Mouse (Mus musculus): ENCODE measurements around the gene H2-Ab1. TPM values are rescaled to one million over a fixed set of nuclear protein-coding genes. Genes with fewer than 3 reads are reported as not detected.
A peak's percentile ranks its signal among the peaks of the same experiment; 100 is the strongest.

H2-Ab1 gene
- polyA plus RNA-seq, 1 experiment from 2014 or later, result 4.5 TPM

- Histone ChIP-seq H3K9me3 (ENCODE audit: control insufficient read depth, low read length) (no peaks in the 10 kb centered on the region), H3K9ac (ENCODE audit: low read length) (peak overlapping the region; percentile 42; the same call in 1 of the 2 replicates), H3K27me3 (ENCODE audit: control insufficient read depth, insufficient read depth, low read length) (peaks cover 7% of the 10 kb centered on the region), H3K27ac (ENCODE audit: low read depth, low read length) (no peak overlapping the region), H3K36me3 (ENCODE audit: control insufficient read depth, insufficient read depth, low read length) (no peaks in the 10 kb centered on the region), H3K4me3 (ENCODE audit: low read depth, low read length) (peak overlapping the region; percentile 39), H3K4me2 (ENCODE audit: low read depth) (peak overlapping the region; percentile 86), H3K4me1 (ENCODE audit: control insufficient read depth, insufficient read depth, low read length) (peaks cover 4% of the 10 kb centered on the region)
- DNase-seq (ENCODE audit: low spot score) (peak; percentile 76), ATAC-seq (ENCODE audit: insufficient read depth, low FRiP score, low TSS enrichment) (peak; percentile 80)
- under 1% methylated on average over 8 of the region's 8 CpGs for WGBS
Measured at GRCm38 (mm10) chr17:34263068-34263467, 5.6 kb downstream of the H2-Ab1 start.

GRCm38 (mm10) chr17:34263811-34264371, 6.4 kb downstream of the H2-Ab1 start:
- peaks cover 7% of the 10 kb centered on the region for H3K27me3 ChIP-seq (ENCODE audit: control insufficient read depth, insufficient read depth, low read length)
- no peaks in the 10 kb centered on the region for H3K36me3 ChIP-seq (ENCODE audit: control insufficient read depth, insufficient read depth, low read length)
- H3K9ac ChIP-seq (ENCODE audit: low read length), result no peak overlapping the region

GRCm38 (mm10) chr17:34264452-34265351, 7.2 kb downstream of the H2-Ab1 start:
- Histone ChIP-seq H3K36me3 (ENCODE audit: control insufficient read depth, insufficient read depth, low read length) (no peaks in the 10 kb centered on the region), H3K4me1 (ENCODE audit: control insufficient read depth, insufficient read depth, low read length) (peaks cover 4% of the 10 kb centered on the region), H3K27me3 (ENCODE audit: control insufficient read depth, insufficient read depth, low read length) (peaks cover 7% of the 10 kb centered on the region), H3K4me2 (ENCODE audit: low read depth) (peak overlapping the region; percentile 86), H3K9ac (ENCODE audit: low read length) (peak overlapping the region; percentile 40), H3K9me3 (ENCODE audit: control insufficient read depth, low read length) (no peaks in the 10 kb centered on the region), H3K27ac (ENCODE audit: low read depth, low read length) (no peak overlapping the region), H3K4me3 (ENCODE audit: low read depth, low read length) (peak overlapping the region; percentile 42)
- WGBS, result under 1% methylated on average over 91 of the region's 93 CpGs
- DNase-seq (ENCODE audit: low spot score), result peak; percentile 58
- no peak for ATAC-seq (ENCODE audit: insufficient read depth, low FRiP score, low TSS enrichment)

More at GRCm38 (mm10) chr17:34263811-34264371, 6.4 kb downstream of the H2-Ab1 start:
- H3K27ac ChIP-seq (ENCODE audit: low read depth, low read length), result no peak overlapping the region
- 3% methylated on average over 14 of the region's 14 CpGs for WGBS
- ATAC-seq (ENCODE audit: insufficient read depth, low FRiP score, low TSS enrichment), result no peak
- DNase-seq (ENCODE audit: low spot score), result peak; percentile 62
- peak overlapping the region; percentile 42 for H3K4me3 ChIP-seq (ENCODE audit: low read depth, low read length)
- peaks cover 4% of the 10 kb centered on the region for H3K4me1 ChIP-seq (ENCODE audit: control insufficient read depth, insufficient read depth, low read length)
- H3K4me2 ChIP-seq (ENCODE audit: low read depth), result peak overlapping the region; percentile 86
- H3K9me3 ChIP-seq (ENCODE audit: control insufficient read depth, low read length), result no peaks in the 10 kb centered on the region

GRCm38 (mm10) chr17:34268262-34268661, 10.8 kb downstream of the H2-Ab1 start:
- ATAC-seq (ENCODE audit: insufficient read depth, low FRiP score, low TSS enrichment) (no peak), DNase-seq (ENCODE audit: low spot score) (no peak)
- H3K9me3 ChIP-seq (ENCODE audit: control insufficient read depth, low read length), result no peaks in the 10 kb centered on the region
- no peaks in the 10 kb centered on the region for H3K36me3 ChIP-seq (ENCODE audit: control insufficient read depth, insufficient read depth, low read length)
- no peak overlapping the region for H3K4me2 ChIP-seq (ENCODE audit: low read depth)
- H3K27me3 ChIP-seq (ENCODE audit: control insufficient read depth, insufficient read depth, low read length), result peaks cover 7% of the 10 kb centered on the region
- no peak overlapping the region for H3K4me3 ChIP-seq (ENCODE audit: low read depth, low read length)
- peaks cover 4% of the 10 kb centered on the region for H3K4me1 ChIP-seq (ENCODE audit: control insufficient read depth, insufficient read depth, low read length)
- H3K27ac ChIP-seq (ENCODE audit: low read depth, low read length), result no peak overlapping the region
- H3K9ac ChIP-seq (ENCODE audit: low read length), result no peak overlapping the region
- 82% methylated on average over 2 of the region's 2 CpGs for whole genome bisulfite sequencing

- no peak overlapping the region for H3K9ac ChIP-seq (ENCODE audit: low read length)
- peaks cover 7% of the 10 kb centered on the region for H3K27me3 ChIP-seq (ENCODE audit: control insufficient read depth, insufficient read depth, low read length)
- H3K4me3 ChIP-seq (ENCODE audit: low read depth, low read length), result no peak overlapping the region
- WGBS, result 86% methylated on average over 2 of the region's 2 CpGs
- H3K9me3 ChIP-seq (ENCODE audit: control insufficient read depth, low read length), result no peaks in the 10 kb centered on the region
- H3K4me2 ChIP-seq (ENCODE audit: low read depth), result no peak overlapping the region
- ATAC-seq (ENCODE audit: insufficient read depth, low FRiP score, low TSS enrichment) (no peak), DNase-seq (ENCODE audit: low spot score) (no peak)
- H3K36me3 ChIP-seq (ENCODE audit: control insufficient read depth, insufficient read depth, low read length), result no peaks in the 10 kb centered on the region
- H3K27ac ChIP-seq (ENCODE audit: low read depth, low read length), result no peak overlapping the region
- H3K4me1 ChIP-seq (ENCODE audit: control insufficient read depth, insufficient read depth, low read length), result peaks cover 4% of the 10 kb centered on the region
Measured at GRCm38 (mm10) chr17:34268748-34269147, 11.3 kb downstream of the H2-Ab1 start.

GRCm38 (mm10) chr17:34269817-34270216, 12.3 kb downstream of the H2-Ab1 start:
- Histone ChIP-seq H3K4me2 (ENCODE audit: low read depth) (no peak overlapping the region), H3K9me3 (ENCODE audit: control insufficient read depth, low read length) (no peaks in the 10 kb centered on the region), H3K36me3 (ENCODE audit: control insufficient read depth, insufficient read depth, low read length) (no peaks in the 10 kb centered on the region), H3K4me3 (ENCODE audit: low read depth, low read length) (no peak overlapping the region), H3K9ac (ENCODE audit: low read length) (no peak overlapping the region), H3K27me3 (ENCODE audit: control insufficient read depth, insufficient read depth, low read length) (peaks cover 4% of the 10 kb centered on the region), H3K27ac (ENCODE audit: low read depth, low read length) (no peak overlapping the region), H3K4me1 (ENCODE audit: control insufficient read depth, insufficient read depth, low read length) (peaks cover 4% of the 10 kb centered on the region)
- ATAC-seq (ENCODE audit: insufficient read depth, low FRiP score, low TSS enrichment) (no peak), DNase-seq (ENCODE audit: low spot score) (no peak)
- WGBS, result 81% methylated on average over 4 of the region's 4 CpGs

GRCm38 (mm10) chr17:34270230-34270629, 12.7 kb downstream of the H2-Ab1 start:
- H3K4me1 ChIP-seq (ENCODE audit: control insufficient read depth, insufficient read depth, low read length), result no peaks in the 10 kb centered on the region
- no peaks in the 10 kb centered on the region for H3K36me3 ChIP-seq (ENCODE audit: control insufficient read depth, insufficient read depth, low read length)
- no peak overlapping the region for H3K9ac ChIP-seq (ENCODE audit: low read length)
- DNase-seq (ENCODE audit: low spot score) (no peak), ATAC-seq (ENCODE audit: insufficient read depth, low FRiP score, low TSS enrichment) (no peak)
- no peak overlapping the region for H3K4me2 ChIP-seq (ENCODE audit: low read depth)
- no peaks in the 10 kb centered on the region for H3K27me3 ChIP-seq (ENCODE audit: control insufficient read depth, insufficient read depth, low read length)
- H3K4me3 ChIP-seq (ENCODE audit: low read depth, low read length), result no peak overlapping the region
- H3K9me3 ChIP-seq (ENCODE audit: control insufficient read depth, low read length), result no peaks in the 10 kb centered on the region
- H3K27ac ChIP-seq (ENCODE audit: low read depth, low read length), result no peak overlapping the region
- WGBS, result 85% methylated on average over 2 of the region's 2 CpGs

- Histone ChIP-seq H3K4me3 (ENCODE audit: low read depth, low read length) (no peak overlapping the region), H3K4me1 (ENCODE audit: control insufficient read depth, insufficient read depth, low read length) (no peaks in the 10 kb centered on the region), H3K4me2 (ENCODE audit: low read depth) (no peak overlapping the region), H3K9ac (ENCODE audit: low read length) (no peak overlapping the region), H3K27me3 (ENCODE audit: control insufficient read depth, insufficient read depth, low read length) (no peaks in the 10 kb centered on the region), H3K36me3 (ENCODE audit: control insufficient read depth, insufficient read depth, low read length) (no peaks in the 10 kb centered on the region), H3K27ac (ENCODE audit: low read depth, low read length) (no peak overlapping the region), H3K9me3 (ENCODE audit: control insufficient read depth, low read length) (no peaks in the 10 kb centered on the region)
- WGBS, result 77% methylated on average over 2 of the region's 2 CpGs
- ATAC-seq (ENCODE audit: insufficient read depth, low FRiP score, low TSS enrichment) (no peak), DNase-seq (ENCODE audit: low spot score) (no peak)
Measured at GRCm38 (mm10) chr17:34270940-34271339, 13.5 kb downstream of the H2-Ab1 start.

All from neural tube, embryonic 11.5 days (tissue).